Comparison of ENCODE assay signal across 11 mouse cellular contexts in genomic region chr1:135126443-135127027, GRCm38 (mm10). TPM values are rescaled to one million over a fixed set of nuclear protein-coding genes. Genes with fewer than 3 reads are reported as not detected.
DNase-seq lines count a peak whose midpoint lies in the region; ATAC-seq and TF ChIP-seq lines count a peak whose summit lies in the region.
"Had no signal": no experiment of that assay in that cellular context is flagged by ENCODE, and none has a peak within 500 bp of the region (broad histone marks: within the 10 kb centered on the region; RNA-seq: fewer than 3 reads in every experiment).

No protein-coding gene starts in this region.

- no peak overlapping the region for H3K27ac ChIP-seq in hindbrain, embryonic 14.5 days
- H3K27ac ChIP-seq in hindbrain, embryonic 16.5 days (ENCODE audit: low read depth, low read length) = no peak overlapping the region
- no peak overlapping the region for H3K27ac ChIP-seq in hindbrain, postnatal 0 days
- H3K27ac ChIP-seq in olfactory bulb, adult 2 months (ENCODE audit: insufficient read depth, low read depth, low read length) = 0 out of 2 replicates have a peak overlapping the region, but pooled peaks have one; percentile 12

- no peaks in the 10 kb centered on the region for H3K9me3 ChIP-seq in hindbrain, embryonic 14.5 days (ENCODE audit: control insufficient read depth, low read length)
- H3K9me3 ChIP-seq in hindbrain, embryonic 16.5 days (ENCODE audit: control insufficient read depth, low read length) = no peaks in the 10 kb centered on the region
- H3K9me3 ChIP-seq in hindbrain, postnatal 0 days (ENCODE audit: low read length) = no peaks in the 10 kb centered on the region

- H3K4me1 ChIP-seq in hindbrain, embryonic 14.5 days (replicated peaks; ENCODE audit: control insufficient read depth, insufficient read depth, low read length) = 0 out of 2 replicates have a peak, but pooled peaks cover 3% of the 10 kb centered on the region
- peaks cover 2% of the 10 kb centered on the region; the same call in 1 of the 2 replicates for H3K4me1 ChIP-seq in hindbrain, embryonic 16.5 days (ENCODE audit: control insufficient read depth, insufficient read depth, low read depth, low read length)
- H3K4me1 ChIP-seq in hindbrain, postnatal 0 days (ENCODE audit: insufficient read depth, low read length) = peaks cover 11% of the 10 kb centered on the region
- peaks cover 48% of the 10 kb centered on the region for H3K4me1 ChIP-seq in olfactory bulb, adult 2 months (ENCODE audit: control insufficient read depth, insufficient read depth, low read length)

- TF ChIP-seq POLR2A in olfactory bulb, adult 2 months (IDR thresholded peaks at IDR 0.05; ENCODE audit: insufficient read depth, low read depth, low read length) = no peak

- no peak for TF ChIP-seq CTCF in hindbrain, postnatal 0 days (IDR thresholded peaks at IDR 0.05; ENCODE audit: low read depth)
- no peak for TF ChIP-seq CTCF in olfactory bulb, adult 2 months (IDR thresholded peaks at IDR 0.05; ENCODE audit: insufficient read depth, low read depth, low read length)

- 0 out of 2 replicates have a peak, but pooled peaks have one; percentile 14 for ATAC-seq in hindbrain, embryonic 14.5 days (ENCODE audit: low FRiP score)
- no peak for ATAC-seq in hindbrain, embryonic 16.5 days
- peak; percentile 43; the same call in 1 of the 2 replicates for ATAC-seq in hindbrain, postnatal 0 days

- H3K4me2 ChIP-seq in hindbrain, embryonic 14.5 days (replicated peaks) = no peak overlapping the region
- H3K4me2 ChIP-seq in hindbrain, embryonic 16.5 days (ENCODE audit: low read length) = no peak overlapping the region
- no peak overlapping the region for H3K4me2 ChIP-seq in hindbrain, postnatal 0 days (ENCODE audit: low read depth, low read length)

- no peak overlapping the region for H3K4me3 ChIP-seq in hindbrain, embryonic 14.5 days (replicated peaks; ENCODE audit: low read length)
- no peak overlapping the region for H3K4me3 ChIP-seq in hindbrain, embryonic 16.5 days (ENCODE audit: low read length)
- H3K4me3 ChIP-seq in hindbrain, postnatal 0 days (ENCODE audit: low read length) = no peak overlapping the region
- H3K4me3 ChIP-seq in olfactory bulb, adult 2 months (ENCODE audit: insufficient read depth, low read depth, low read length) = no peak overlapping the region

- no peak for DNase-seq in hindbrain, embryonic 14.5 days (ENCODE audit: low spot score)
- peak; percentile 28 for DNase-seq in right cerebral cortex, postnatal 25 days
- DNase-seq in right cerebral cortex, postnatal 14 days = no peak
- no peak for DNase-seq in hindbrain, postnatal 0 days (ENCODE audit: low spot score)
- DNase-seq in gastrocnemius, postnatal 14 days = no peak
- no peak for DNase-seq in left cerebral cortex, postnatal 14 days (ENCODE audit: low spot score in 2 of 2)
- DNase-seq: heart, postnatal 4 days had no signal

- no peaks in the 10 kb centered on the region for H3K36me3 ChIP-seq in hindbrain, embryonic 14.5 days (replicated peaks; ENCODE audit: control insufficient read depth, insufficient read depth)
- no peaks in the 10 kb centered on the region for H3K36me3 ChIP-seq in hindbrain, embryonic 16.5 days (ENCODE audit: control insufficient read depth, insufficient read depth, low read length)
- no peaks in the 10 kb centered on the region for H3K36me3 ChIP-seq in hindbrain, postnatal 0 days (ENCODE audit: insufficient read depth, low read length)

- intact Hi-C loops in gastrocnemius, postnatal 14 days (cut with DNase I; ENCODE audit: low total_unique reads) = no loop called here
- intact Hi-C loops in left cerebral cortex, postnatal 14 days (cut with DNase I) = no loop called here

- no peak overlapping the region for H3K9ac ChIP-seq in hindbrain, embryonic 14.5 days
- no peak overlapping the region for H3K9ac ChIP-seq in hindbrain, embryonic 16.5 days (ENCODE audit: low read depth, low read length)
- H3K9ac ChIP-seq in hindbrain, postnatal 0 days (replicated peaks; ENCODE audit: low read length) = no peak overlapping the region

- WGBS in hindbrain, embryonic 14.5 days = 56% methylated on average over 4 of the region's 4 CpGs
- WGBS in hindbrain, embryonic 16.5 days = 48% methylated on average over 4 of the region's 4 CpGs
- whole genome bisulfite sequencing in hindbrain, postnatal 0 days = 45% methylated on average over 4 of the region's 4 CpGs
- WGBS in olfactory bulb, adult 2 months = 39% methylated on average over 4 of the region's 4 CpGs

- H3K27me3 ChIP-seq in hindbrain, embryonic 14.5 days (ENCODE audit: control insufficient read depth, insufficient read depth, low read length) = no peaks in the 10 kb centered on the region
- peaks cover 2% of the 10 kb centered on the region; the same call in 1 of the 2 replicates for H3K27me3 ChIP-seq in hindbrain, embryonic 16.5 days (replicated peaks; ENCODE audit: control insufficient read depth, insufficient read depth, low read length)
- H3K27me3 ChIP-seq in hindbrain, postnatal 0 days (ENCODE audit: insufficient read depth, low read length) = no peaks in the 10 kb centered on the region
- H3K27me3 ChIP-seq: CH12.LX had no signal

RNA-seq across cellular contexts. Expression of gene Ptpn7, which starts 6.0 kb away (rescaled TPM):
- 0.11 and 0.22 TPM in 2 replicates for polyA plus RNA-seq in hindbrain, embryonic 14.5 days (2014; fragmentation: Nextera tagmentation; extraction: Ambion mirVana)
- 0.24 and 0.30 TPM in 2 replicates for polyA plus RNA-seq in hindbrain, embryonic 16.5 days (2015; fragmentation: Nextera tagmentation; extraction: Ambion mirVana)
- total RNA-seq in hindbrain, postnatal 0 days (2014; rRNA removed) = 0.10 and 0.54 TPM in 2 replicates
- polyA plus RNA-seq in hindbrain, postnatal 0 days (2015; fragmentation: Nextera tagmentation; extraction: Ambion mirVana) = 0.10 and 0.11 TPM in 2 replicates
- not detected in 2 replicates for polyA plus RNA-seq in olfactory bulb, adult 2 months (2012; ENCODE audit: insufficient read depth, insufficient read length, low replicate concordance, missing spikeins)
- under 1 TPM; 0.18 to 0.41 TPM for total RNA-seq in gastrocnemius, postnatal 14 days (2021)
- total RNA-seq in left cerebral cortex, postnatal 14 days (2021) = under 1 TPM in 1 of 2 experiments, not detected in 1; 0.19 TPM

RNA-seq across cellular contexts. Expression of gene Arl8a, which starts 20.1 kb away (rescaled TPM):
- 354 and 383 TPM in 2 replicates for polyA plus RNA-seq in hindbrain, embryonic 14.5 days (2014; fragmentation: Nextera tagmentation; extraction: Ambion mirVana)
- 329 and 392 TPM in 2 replicates for polyA plus RNA-seq in hindbrain, embryonic 16.5 days (2015; fragmentation: Nextera tagmentation; extraction: Ambion mirVana)
- total RNA-seq in hindbrain, postnatal 0 days (2014; rRNA removed) = 251 and 277 TPM in 2 replicates
- 329 and 369 TPM in 2 replicates for polyA plus RNA-seq in hindbrain, postnatal 0 days (2015; fragmentation: Nextera tagmentation; extraction: Ambion mirVana)
- 415 TPM in 1 of 2 replicates, not detected in the other for polyA plus RNA-seq in olfactory bulb, adult 2 months (2012; ENCODE audit: insufficient read depth, insufficient read length, low replicate concordance, missing spikeins)
- 10 to 100 TPM; 25.1 to 26.8 TPM for total RNA-seq in gastrocnemius, postnatal 14 days (2021)
- 100 to 1,000 TPM; 329 to 359 TPM for total RNA-seq in left cerebral cortex, postnatal 14 days (2021)

RNA-seq across cellular contexts. Expression of gene Lgr6, which starts 21.5 kb away (rescaled TPM):
- 1.2 and 1.4 TPM in 2 replicates for polyA plus RNA-seq in hindbrain, embryonic 14.5 days (2014; fragmentation: Nextera tagmentation; extraction: Ambion mirVana)
- 1.4 and 1.7 TPM in 2 replicates for polyA plus RNA-seq in hindbrain, embryonic 16.5 days (2015; fragmentation: Nextera tagmentation; extraction: Ambion mirVana)
- 4.6 and 5.0 TPM in 2 replicates for total RNA-seq in hindbrain, postnatal 0 days (2014; rRNA removed)
- 2.7 and 3.1 TPM in 2 replicates for polyA plus RNA-seq in hindbrain, postnatal 0 days (2015; fragmentation: Nextera tagmentation; extraction: Ambion mirVana)
- 68.5 TPM in 1 of 2 replicates, not detected in the other for polyA plus RNA-seq in olfactory bulb, adult 2 months (2012; ENCODE audit: insufficient read depth, insufficient read length, low replicate concordance, missing spikeins)
- 1 to 10 TPM in 1 of 2 experiments, under 1 TPM in 1; 0.88 to 1.1 TPM for total RNA-seq in gastrocnemius, postnatal 14 days (2021)
- total RNA-seq in left cerebral cortex, postnatal 14 days (2021) = 1 to 10 TPM; 2.7 TPM

RNA-seq across cellular contexts. Expression of gene Gpr37l1, which starts 40.9 kb away (rescaled TPM):
- polyA plus RNA-seq in hindbrain, embryonic 14.5 days (2014; fragmentation: Nextera tagmentation; extraction: Ambion mirVana) = 0.68 and 1.5 TPM in 2 replicates
- 2.7 and 6.1 TPM in 2 replicates for polyA plus RNA-seq in hindbrain, embryonic 16.5 days (2015; fragmentation: Nextera tagmentation; extraction: Ambion mirVana)
- 42.6 and 66.3 TPM in 2 replicates for total RNA-seq in hindbrain, postnatal 0 days (2014; rRNA removed)
- polyA plus RNA-seq in hindbrain, postnatal 0 days (2015; fragmentation: Nextera tagmentation; extraction: Ambion mirVana) = 24.9 and 32.1 TPM in 2 replicates
- not detected in 2 replicates for polyA plus RNA-seq in olfactory bulb, adult 2 months (2012; ENCODE audit: insufficient read depth, insufficient read length, low replicate concordance, missing spikeins)
- 1 to 10 TPM in 1 of 2 experiments, under 1 TPM in 1; 0.78 to 2.5 TPM for total RNA-seq in gastrocnemius, postnatal 14 days (2021)
- 100 to 1,000 TPM; 148 to 163 TPM for total RNA-seq in left cerebral cortex, postnatal 14 days (2021)
- total RNA-seq: CH12.LX had no signal
- polyA plus RNA-seq: forebrain, embryonic 11.5 days had no signal
